Mouse (Mus musculus) inflammation-experienced regulatory T-cells, adult 16 weeks (primary cell): ENCODE data around the gene Pogz. TPM values are rescaled to one million over a fixed set of nuclear protein-coding genes. Genes with fewer than 3 reads are reported as not detected.

Experiments used
- polyA plus RNA-seq: library from polyadenylated mRNA; unstranded; fragments of 100-300 nt; shearing (Covaris generic); gene quantifications from one replicate; pipeline ENCODE4 v1.2.1, GENCODE M21; 2017

The Pogz gene
- 20.4 TPM for polyA plus RNA-seq

GRCm38 (mm10) chr3:94837183-94837890 is at the start of gene Pogz:
Gene Pogz (plus strand): TSS chr3:94837567.

DNA sequence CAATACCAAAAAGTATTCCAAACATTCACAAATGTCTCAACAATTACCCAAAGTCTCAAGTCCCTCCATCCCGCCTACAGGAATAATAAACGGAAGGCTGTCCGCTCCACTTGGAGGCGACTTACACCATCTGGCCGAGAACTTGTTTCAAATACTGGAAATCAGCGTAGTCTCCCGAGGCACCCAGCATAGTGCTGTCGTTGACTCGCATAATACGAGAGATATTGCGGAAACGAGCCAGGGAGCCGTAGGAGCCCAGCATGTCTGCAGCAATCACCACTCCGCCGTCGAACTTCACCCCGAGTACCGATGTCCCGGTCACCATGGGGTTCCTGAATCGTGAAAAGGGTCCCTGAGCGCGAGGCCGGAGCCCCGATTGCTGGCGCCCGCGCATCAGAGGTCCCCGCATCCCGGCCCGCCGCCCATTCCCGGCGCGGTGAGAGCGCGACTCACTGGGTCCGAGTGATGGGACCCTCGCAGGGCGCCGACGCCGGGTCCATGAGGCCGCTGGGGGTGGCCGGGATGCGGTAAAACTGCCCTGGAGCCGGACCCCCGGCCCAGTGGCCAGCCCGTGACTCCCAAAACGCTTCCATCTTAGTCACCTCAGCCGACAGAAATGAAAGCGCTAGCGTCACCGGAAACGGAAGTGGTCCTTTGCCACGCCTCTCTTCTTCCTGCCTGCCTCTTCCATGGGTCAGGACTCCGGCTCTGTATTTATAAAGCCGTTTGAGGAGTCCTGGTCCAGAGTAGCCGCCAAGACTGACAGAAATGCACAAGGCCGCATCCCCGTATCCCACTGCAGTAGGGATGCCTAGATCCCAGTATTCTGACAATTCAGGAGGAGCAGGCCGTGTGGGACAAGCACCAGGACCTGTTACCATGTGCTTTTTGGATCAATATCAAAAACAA is 49.2 kb downstream of the Pogz start, which contains the start of gene Psmb4:
TSS of gene Psmb4 (minus strand) at position 646 of the 909 bp plus-strand sequence.

Other genes with a start within 250 kb of the Pogz start
- not detected for gene Gm10972, start 194.5 kb upstream of the Pogz start, polyA plus RNA-seq
- 3.8 TPM for gene Tuft1, start 178.7 kb upstream of the Pogz start, polyA plus RNA-seq
- not detected for gene Selenbp2, start 144.0 kb upstream of the Pogz start, polyA plus RNA-seq
- not detected for gene Cgn, start 51.1 kb upstream of the Pogz start, polyA plus RNA-seq
- gene Psmb4, start 49.4 kb downstream of the Pogz start, polyA plus RNA-seq = 348 TPM
- 6.7 TPM for gene Selenbp1, start 95.5 kb downstream of the Pogz start, polyA plus RNA-seq
- 29.7 TPM for gene Rfx5, start 116.5 kb downstream of the Pogz start, polyA plus RNA-seq
- gene Pi4kb, start 137.2 kb downstream of the Pogz start, polyA plus RNA-seq = 17.1 TPM
- 96.9 TPM for gene Zfp687, start 177.9 kb downstream of the Pogz start, polyA plus RNA-seq
- 321 TPM for gene Psmd4, start 205.0 kb downstream of the Pogz start, polyA plus RNA-seq